In genomic region chr3:151445936-151446335, GRCm38 (mm10) we compare ENCODE assay signal across 13 mouse cellular contexts. TPM values are rescaled to one million over a fixed set of nuclear protein-coding genes. Genes with fewer than 3 reads are reported as not detected.
A peak's percentile ranks its signal among the peaks of the same experiment; 100 is the strongest.
DNase-seq lines count a peak whose midpoint lies in the region; ATAC-seq lines count a peak whose summit lies in the region.
"Had no signal": no experiment of that assay in that cellular context is flagged by ENCODE, and none has a peak within 500 bp of the region (broad histone marks: within the 10 kb centered on the region; RNA-seq: fewer than 3 reads in every experiment).

No protein-coding gene starts in this region.

- H3K27ac ChIP-seq in kidney, embryonic 16.5 days (ENCODE audit: low read length) = no peak overlapping the region
- H3K27ac ChIP-seq: heart, embryonic 15.5 days; midbrain, embryonic 10.5 days had no signal

- no peak overlapping the region for H3K4me2 ChIP-seq in kidney, embryonic 16.5 days (replicated peaks; ENCODE audit: low read depth, low read length)
- H3K4me2 ChIP-seq: heart, embryonic 15.5 days had no signal

- ATAC-seq in kidney, embryonic 16.5 days (ENCODE audit: low FRiP score, low TSS enrichment) = peak; percentile 96
- peak; percentile 83 for ATAC-seq in granulocyte monocyte progenitor cell, adult 5-6 weeks (replicated peaks; ENCODE audit: poor library complexity, severe bottlenecking)
- ATAC-seq: intestine, embryonic 16.5 days had no signal

- no peak overlapping the region for H3K9ac ChIP-seq in kidney, embryonic 16.5 days (replicated peaks; ENCODE audit: low read length)
- H3K9ac ChIP-seq: heart, embryonic 15.5 days had no signal

- H3K4me3 ChIP-seq in kidney, embryonic 16.5 days (ENCODE audit: low read length) = no peak overlapping the region
- H3K4me3 ChIP-seq: erythroblast, embryonic 14.5 days; heart, embryonic 15.5 days; midbrain, embryonic 10.5 days had no signal

- H3K27me3 ChIP-seq in kidney, embryonic 16.5 days (ENCODE audit: insufficient read depth, low read length) = no peaks in the 10 kb centered on the region
- H3K27me3 ChIP-seq: heart, embryonic 15.5 days had no signal

- 43% methylated on average over 2 of the region's 2 CpGs for WGBS in kidney, embryonic 16.5 days

- H3K9me3 ChIP-seq in kidney, embryonic 16.5 days (ENCODE audit: low read length) = no peaks in the 10 kb centered on the region
- H3K9me3 ChIP-seq: heart, embryonic 15.5 days; midbrain, embryonic 10.5 days had no signal

- H3K36me3 ChIP-seq in kidney, embryonic 16.5 days (ENCODE audit: insufficient read depth, low read length) = no peaks in the 10 kb centered on the region
- H3K36me3 ChIP-seq: heart, embryonic 15.5 days; midbrain, embryonic 10.5 days had no signal

- H3K4me1 ChIP-seq in kidney, embryonic 16.5 days (ENCODE audit: insufficient read depth, low read length) = 0 out of 2 replicates have a peak, but pooled peaks cover 4% of the 10 kb centered on the region
- H3K4me1 ChIP-seq: heart, embryonic 15.5 days; midbrain, embryonic 10.5 days had no signal

- DNase-seq in adrenal gland, adult 8-10 months = peak; percentile 9
- DNase-seq in adrenal gland, postnatal 25 days = no peak
- no peak for DNase-seq in kidney, adult 8-10 months
- peak; percentile 16 for DNase-seq in 416B (ENCODE audit: low read depth)
- DNase-seq in embryo, embryonic 10.5 days (ENCODE audit: low spot score) = no peak
- no peak for DNase-seq in urinary bladder, postnatal 10 days (ENCODE audit: low spot score)
- DNase-seq: cerebellum, postnatal 36 days had no signal

RNA-seq across cellular contexts. Expression of gene Adgrl4, which starts 8.2 kb away (rescaled TPM):
- total RNA-seq in adrenal gland, adult 8-10 months (2022) = 100 to 1,000 TPM in 1 of 4 experiments, 10 to 100 TPM in 3; 66.8 to 100 (median 93.7) TPM
- 70.7 and 72.1 TPM in 2 replicates for total RNA-seq in adrenal gland, postnatal 25 days (2021)
- 28.8 and 29.0 TPM in 2 replicates for polyA plus RNA-seq in kidney, embryonic 16.5 days (2015; fragmentation: Nextera tagmentation; extraction: Ambion mirVana)
- 95.8 and 112 TPM in 2 replicates for total RNA-seq in granulocyte monocyte progenitor cell, adult 5-6 weeks (2014; fragmentation: Nextera tagmentation)
- total RNA-seq in granulocyte monocyte progenitor cell, adult 5-6 weeks (2017) = 132 and 143 TPM in 2 replicates
- polyA plus RNA-seq: erythroblast, embryonic 14.5 days had no signal

Comparison
In these comparisons a context has a peak if more than half of its experiments do, and no peak if none do; other contexts are left out.
1. DNase-seq: peak in adrenal gland, adult 8-10 months (single experiment) and 416B (single experiment); none in adrenal gland, postnatal 25 days (single experiment), kidney, adult 8-10 months (0 of 2), embryo, embryonic 10.5 days (single experiment) and urinary bladder, postnatal 10 days (single experiment).